Mouse (Mus musculus): Measurements from ENCODE around the gene Stat3. TPM values are rescaled to one million over a fixed set of nuclear protein-coding genes. Genes with fewer than 3 reads are reported as not detected.

Stat3 gene
- polyA plus RNA-seq, 1 experiment from 2014 or later: 39.4 TPM

DNA sequence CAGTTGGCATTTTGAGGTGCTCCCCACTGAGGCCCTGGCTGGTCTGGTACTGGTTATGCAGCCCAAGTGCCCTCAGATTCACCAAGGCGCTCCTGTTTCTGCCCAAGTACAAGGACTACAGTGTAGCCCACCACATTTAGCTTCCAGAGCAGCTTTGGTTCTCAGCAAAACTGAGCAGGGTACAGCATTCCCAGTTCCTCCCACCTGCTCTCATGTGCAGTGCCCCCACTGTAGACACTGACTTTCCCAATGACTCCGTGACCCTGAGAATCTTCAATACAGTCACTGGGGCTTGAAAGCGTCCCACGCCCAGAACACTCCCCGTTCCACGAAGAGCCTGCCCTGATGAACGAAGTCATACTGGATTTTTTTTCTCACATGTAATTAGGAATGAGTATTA, 8.7 kb downstream of the Stat3 start:
- H3K9me3 ChIP-seq (ENCODE audit: control insufficient read depth, low read length): no peaks in the 10 kb centered on the region
- no peak overlapping the region for H3K27ac ChIP-seq (replicated peaks; ENCODE audit: low read depth, low read length)
- no peak for DNase-seq (ENCODE audit: low spot score)
- H3K36me3 ChIP-seq (ENCODE audit: control insufficient read depth, insufficient read depth, low read length): no peaks in the 10 kb centered on the region
- 85% methylated on average over 7 of the region's 7 CpGs for WGBS
- H3K4me2 ChIP-seq (ENCODE audit: low read depth, severe bottlenecking): no peak overlapping the region
- no peak for ATAC-seq (ENCODE audit: insufficient number of reproducible peaks, low FRiP score, low TSS enrichment, low read depth)
- no peak overlapping the region for H3K9ac ChIP-seq (ENCODE audit: low read length)
- H3K4me1 ChIP-seq (ENCODE audit: control insufficient read depth, insufficient read depth, low read length): no peaks in the 10 kb centered on the region
- no peak overlapping the region for H3K4me3 ChIP-seq (ENCODE audit: low read depth, low read length)
- H3K27me3 ChIP-seq (ENCODE audit: control insufficient read depth, insufficient read depth, low read length): no peaks in the 10 kb centered on the region

DNA sequence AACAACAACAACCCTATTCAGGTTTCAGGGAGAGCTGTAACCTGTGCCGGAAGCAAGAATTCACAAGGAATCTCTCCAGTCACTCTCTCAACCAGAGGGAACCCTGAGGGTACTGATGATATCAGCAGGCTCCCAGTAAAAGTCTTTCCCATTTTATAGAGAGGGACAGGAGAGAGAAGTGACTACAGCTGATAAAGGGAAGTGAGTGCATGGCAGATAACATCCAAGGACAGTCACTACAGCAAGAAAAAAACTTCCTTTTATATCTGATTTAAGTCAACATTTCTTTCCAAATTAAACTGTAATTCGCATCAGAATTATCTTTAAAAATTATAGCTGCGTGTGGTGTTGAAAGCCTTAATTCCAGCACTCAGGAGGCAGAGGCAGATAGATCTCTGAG, 12.0 kb downstream of the Stat3 start:
- H3K27me3 ChIP-seq (ENCODE audit: control insufficient read depth, insufficient read depth, low read length): no peaks in the 10 kb centered on the region
- no peaks in the 10 kb centered on the region for H3K4me1 ChIP-seq (ENCODE audit: control insufficient read depth, insufficient read depth, low read length)
- no peaks in the 10 kb centered on the region for H3K9me3 ChIP-seq (ENCODE audit: control insufficient read depth, low read length)
- ATAC-seq (ENCODE audit: insufficient number of reproducible peaks, low FRiP score, low TSS enrichment, low read depth) (no peak), DNase-seq (ENCODE audit: low spot score) (no peak)
- 89% methylated on average over 3 of the region's 3 CpGs for WGBS
- no peak overlapping the region for H3K27ac ChIP-seq (replicated peaks; ENCODE audit: low read depth, low read length)
- no peak overlapping the region for H3K4me3 ChIP-seq (ENCODE audit: low read depth, low read length)
- no peaks in the 10 kb centered on the region for H3K36me3 ChIP-seq (ENCODE audit: control insufficient read depth, insufficient read depth, low read length)
- H3K9ac ChIP-seq (ENCODE audit: low read length): no peak overlapping the region
- H3K4me2 ChIP-seq (ENCODE audit: low read depth, severe bottlenecking): no peak overlapping the region

DNA sequence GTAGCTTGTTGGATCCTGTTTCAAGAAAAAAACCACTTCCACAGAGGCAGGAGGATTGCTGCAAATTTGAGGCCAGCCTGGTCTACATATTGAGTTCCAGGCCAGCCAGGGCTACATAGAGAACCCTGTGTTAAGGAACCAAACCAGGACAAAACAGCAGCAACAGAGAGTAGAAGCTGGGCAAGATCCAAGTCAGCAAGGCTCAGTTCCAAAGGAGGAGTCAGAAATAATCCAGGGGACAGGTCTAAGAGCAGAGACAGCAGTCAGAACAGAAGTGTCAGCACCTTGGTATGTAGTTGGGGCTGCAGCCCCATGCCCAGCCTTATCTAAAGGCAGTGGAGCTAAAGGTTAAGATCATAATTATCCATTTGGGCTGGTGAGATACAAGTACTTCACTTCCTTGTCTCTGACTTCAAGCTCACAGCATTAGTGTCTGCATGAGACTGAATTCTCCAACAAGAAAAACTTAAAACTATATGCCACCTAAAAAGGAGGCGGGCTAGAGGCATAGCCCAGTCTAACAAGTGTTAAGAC, 14.9 kb downstream of the Stat3 start:
- 97% methylated on average over 1 of the region's 1 CpGs for WGBS
- Histone ChIP-seq H3K27ac (replicated peaks; ENCODE audit: low read depth, low read length) (no peak overlapping the region), H3K9ac (ENCODE audit: low read length) (no peak overlapping the region), H3K4me1 (ENCODE audit: control insufficient read depth, insufficient read depth, low read length) (no peaks in the 10 kb centered on the region), H3K27me3 (ENCODE audit: control insufficient read depth, insufficient read depth, low read length) (no peaks in the 10 kb centered on the region), H3K36me3 (ENCODE audit: control insufficient read depth, insufficient read depth, low read length) (no peaks in the 10 kb centered on the region), H3K4me2 (ENCODE audit: low read depth, severe bottlenecking) (no peak overlapping the region), H3K9me3 (ENCODE audit: control insufficient read depth, low read length) (no peaks in the 10 kb centered on the region), H3K4me3 (ENCODE audit: low read depth, low read length) (no peak overlapping the region)
- DNase-seq (ENCODE audit: low spot score) (no peak), ATAC-seq (ENCODE audit: insufficient number of reproducible peaks, low FRiP score, low TSS enrichment, low read depth) (no peak)

DNA sequence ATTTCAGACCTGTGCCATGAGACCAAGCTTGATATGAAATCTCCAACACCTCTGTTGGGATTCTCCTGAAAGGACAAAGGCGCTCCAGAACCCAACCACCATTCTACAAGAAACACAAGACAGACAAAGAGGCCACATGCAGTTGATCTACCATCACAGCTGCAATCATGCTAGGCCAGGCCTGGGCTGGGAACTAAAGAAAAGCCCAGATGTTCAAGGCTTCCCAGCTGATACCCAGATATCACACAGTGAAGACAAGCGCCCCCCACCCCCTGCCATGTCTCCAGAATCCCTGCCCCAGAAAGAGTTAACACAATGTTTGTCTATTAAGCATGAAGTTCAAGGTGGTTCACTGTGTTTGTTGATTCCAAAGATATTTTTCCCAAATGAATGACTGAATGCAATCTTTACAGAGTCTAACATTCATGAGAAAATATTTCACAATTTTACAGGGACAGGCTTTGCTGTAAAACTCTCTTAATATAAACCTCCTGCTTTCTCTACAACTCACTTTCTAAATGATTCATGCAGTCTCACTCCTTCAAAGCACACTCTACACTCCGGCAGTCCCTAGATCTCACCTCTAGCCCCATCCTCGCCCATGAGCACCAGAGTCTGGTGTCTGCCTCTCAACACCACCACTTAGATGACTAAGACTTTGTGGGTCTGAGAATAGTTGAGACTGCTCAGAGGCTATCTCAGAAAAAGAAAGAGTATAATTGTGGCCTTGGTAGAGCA, 18.3 kb downstream of the Stat3 start:
- no peaks in the 10 kb centered on the region for H3K36me3 ChIP-seq (ENCODE audit: control insufficient read depth, insufficient read depth, low read length)
- 95% methylated on average over 4 of the region's 4 CpGs for WGBS
- no peaks in the 10 kb centered on the region for H3K9me3 ChIP-seq (ENCODE audit: control insufficient read depth, low read length)

DNA sequence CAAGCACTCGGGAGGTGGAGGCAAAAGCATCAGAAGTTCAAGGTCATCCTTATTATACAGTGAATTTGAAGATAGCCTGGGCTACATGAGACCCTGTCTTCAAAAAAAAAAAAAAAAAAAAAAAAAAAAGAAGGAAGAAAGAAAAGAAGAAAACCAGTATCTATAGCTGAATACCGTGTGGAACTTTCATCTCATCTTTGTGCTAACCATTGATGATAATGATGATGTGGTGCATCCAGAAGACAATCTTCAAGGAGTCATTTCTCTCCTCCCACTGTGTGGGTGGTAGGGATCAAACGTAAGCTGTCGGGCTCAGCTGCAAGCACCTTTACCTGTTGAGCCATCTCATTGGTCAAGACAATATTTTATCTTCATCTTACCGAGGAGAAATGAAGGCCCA, 21.3 kb downstream of the Stat3 start:
- Histone ChIP-seq H3K4me1 (ENCODE audit: control insufficient read depth, insufficient read depth, low read length) (no peaks in the 10 kb centered on the region), H3K9me3 (ENCODE audit: control insufficient read depth, low read length) (0 out of 2 replicates have a peak, but pooled peaks cover 2% of the 10 kb centered on the region), H3K4me2 (ENCODE audit: low read depth, severe bottlenecking) (no peak overlapping the region), H3K4me3 (ENCODE audit: low read depth, low read length) (no peak overlapping the region), H3K27ac (replicated peaks; ENCODE audit: low read depth, low read length) (no peak overlapping the region), H3K36me3 (ENCODE audit: control insufficient read depth, insufficient read depth, low read length) (no peaks in the 10 kb centered on the region), H3K9ac (ENCODE audit: low read length) (no peak overlapping the region), H3K27me3 (ENCODE audit: control insufficient read depth, insufficient read depth, low read length) (no peaks in the 10 kb centered on the region)
- no peak for DNase-seq (ENCODE audit: low spot score)
- no peak for ATAC-seq (ENCODE audit: insufficient number of reproducible peaks, low FRiP score, low TSS enrichment, low read depth)
- 91% methylated on average over 5 of the region's 5 CpGs for WGBS

More for the DNA sequence above, 18.3 kb downstream of the Stat3 start:
- Histone ChIP-seq H3K4me2 (ENCODE audit: low read depth, severe bottlenecking) (no peak overlapping the region), H3K27ac (replicated peaks; ENCODE audit: low read depth, low read length) (no peak overlapping the region), H3K4me3 (ENCODE audit: low read depth, low read length) (no peak overlapping the region), H3K27me3 (ENCODE audit: control insufficient read depth, insufficient read depth, low read length) (no peaks in the 10 kb centered on the region), H3K9ac (ENCODE audit: low read length) (no peak overlapping the region), H3K4me1 (ENCODE audit: control insufficient read depth, insufficient read depth, low read length) (no peaks in the 10 kb centered on the region)
- DNase-seq (ENCODE audit: low spot score): no peak
- no peak for ATAC-seq (ENCODE audit: insufficient number of reproducible peaks, low FRiP score, low TSS enrichment, low read depth)

DNA sequence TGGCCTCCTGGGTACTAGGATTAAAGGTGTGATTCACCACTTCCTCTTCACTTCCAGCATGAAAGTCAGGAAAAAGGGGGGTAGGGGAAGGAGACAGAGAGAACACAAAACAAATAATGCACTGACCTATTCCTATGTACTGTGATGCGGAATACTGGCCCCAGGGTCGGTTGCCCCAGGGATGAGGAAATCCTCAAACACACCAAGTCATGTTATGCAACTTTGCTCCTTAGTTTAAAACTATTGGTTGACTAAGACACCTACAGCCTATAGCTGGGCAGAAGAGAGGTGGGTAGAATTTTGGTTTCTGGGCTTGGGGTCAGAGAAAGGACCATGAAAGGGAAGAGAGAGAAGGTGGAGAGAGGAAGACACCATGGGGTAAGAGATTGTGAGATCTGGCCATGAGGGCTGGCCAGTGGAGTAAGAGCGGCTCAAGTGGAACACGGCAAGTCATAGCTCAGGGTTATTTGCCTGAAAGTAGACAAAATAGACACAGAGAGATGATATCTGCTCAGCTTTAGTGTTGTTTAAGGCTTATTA, 22.8 kb downstream of the Stat3 start:
- Histone ChIP-seq H3K4me1 (ENCODE audit: control insufficient read depth, insufficient read depth, low read length) (no peaks in the 10 kb centered on the region), H3K9ac (ENCODE audit: low read length) (no peak overlapping the region), H3K27me3 (ENCODE audit: control insufficient read depth, insufficient read depth, low read length) (no peaks in the 10 kb centered on the region), H3K27ac (replicated peaks; ENCODE audit: low read depth, low read length) (no peak overlapping the region), H3K4me3 (ENCODE audit: low read depth, low read length) (no peak overlapping the region), H3K9me3 (ENCODE audit: control insufficient read depth, low read length) (0 out of 2 replicates have a peak, but pooled peaks cover 2% of the 10 kb centered on the region), H3K4me2 (ENCODE audit: low read depth, severe bottlenecking) (no peak overlapping the region), H3K36me3 (ENCODE audit: control insufficient read depth, insufficient read depth, low read length) (no peaks in the 10 kb centered on the region)
- WGBS: 93% methylated on average over 4 of the region's 4 CpGs
- no peak for ATAC-seq (ENCODE audit: insufficient number of reproducible peaks, low FRiP score, low TSS enrichment, low read depth)
- DNase-seq (ENCODE audit: low spot score): no peak

DNA sequence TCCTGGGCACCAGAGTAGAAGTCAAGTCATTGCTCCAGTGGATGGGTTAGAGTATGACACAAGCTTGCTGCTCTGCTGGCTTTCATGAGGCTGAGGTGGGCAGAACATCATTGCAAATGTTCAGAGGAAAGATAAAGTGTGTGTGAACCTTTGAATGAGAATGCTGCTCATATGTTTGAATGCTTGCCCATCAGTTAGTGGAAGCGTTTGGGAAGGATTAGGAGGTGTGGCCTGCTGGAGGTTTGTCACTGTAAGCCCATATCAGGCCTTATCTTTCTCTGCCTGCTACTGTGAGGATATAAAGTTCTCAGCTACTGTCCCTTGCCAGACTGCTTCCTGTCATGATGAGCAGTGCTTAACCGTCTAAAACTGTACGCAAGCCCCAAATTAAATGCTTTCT, 24.3 kb downstream of the Stat3 start:
- no peaks in the 10 kb centered on the region for H3K36me3 ChIP-seq (ENCODE audit: control insufficient read depth, insufficient read depth, low read length)
- no peaks in the 10 kb centered on the region for H3K4me1 ChIP-seq (ENCODE audit: control insufficient read depth, insufficient read depth, low read length)
- no peak overlapping the region for H3K4me2 ChIP-seq (ENCODE audit: low read depth, severe bottlenecking)
- H3K27ac ChIP-seq (replicated peaks; ENCODE audit: low read depth, low read length): no peak overlapping the region
- H3K4me3 ChIP-seq (ENCODE audit: low read depth, low read length): no peak overlapping the region
- H3K9ac ChIP-seq (ENCODE audit: low read length): no peak overlapping the region
- no peaks in the 10 kb centered on the region for H3K27me3 ChIP-seq (ENCODE audit: control insufficient read depth, insufficient read depth, low read length)
- H3K9me3 ChIP-seq (ENCODE audit: control insufficient read depth, low read length): 0 out of 2 replicates have a peak, but pooled peaks cover 2% of the 10 kb centered on the region
- 95% methylated on average over 3 of the region's 3 CpGs for WGBS
- no peak for DNase-seq (ENCODE audit: low spot score)
- no peak for ATAC-seq (ENCODE audit: insufficient number of reproducible peaks, low FRiP score, low TSS enrichment, low read depth)

DNA sequence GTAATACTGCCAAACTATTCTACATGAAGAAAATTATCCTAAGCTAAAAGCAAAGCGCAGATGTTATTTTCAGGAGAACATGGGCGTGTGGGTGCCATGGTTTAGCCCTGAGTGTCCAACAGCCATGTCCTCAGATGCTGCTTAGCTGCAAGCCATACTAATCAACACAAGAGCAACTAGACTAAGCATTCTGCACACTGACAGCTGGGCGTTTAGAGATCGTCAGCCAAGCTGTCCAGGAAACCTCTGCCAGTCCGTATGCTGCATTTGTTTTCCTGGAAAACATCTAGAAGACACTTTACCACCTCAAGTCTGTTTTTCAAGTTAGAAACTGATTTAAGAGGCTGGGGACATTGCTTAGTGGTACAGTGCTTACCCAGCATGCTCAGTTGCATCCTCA, 24.9 kb downstream of the Stat3 start:
- ATAC-seq (ENCODE audit: insufficient number of reproducible peaks, low FRiP score, low TSS enrichment, low read depth): no peak
- Histone ChIP-seq H3K4me3 (ENCODE audit: low read depth, low read length) (no peak overlapping the region), H3K9ac (ENCODE audit: low read length) (no peak overlapping the region), H3K36me3 (ENCODE audit: control insufficient read depth, insufficient read depth, low read length) (no peaks in the 10 kb centered on the region), H3K4me1 (ENCODE audit: control insufficient read depth, insufficient read depth, low read length) (no peaks in the 10 kb centered on the region), H3K4me2 (ENCODE audit: low read depth, severe bottlenecking) (no peak overlapping the region), H3K9me3 (ENCODE audit: control insufficient read depth, low read length) (0 out of 2 replicates have a peak, but pooled peaks cover 2% of the 10 kb centered on the region), H3K27me3 (ENCODE audit: control insufficient read depth, insufficient read depth, low read length) (no peaks in the 10 kb centered on the region), H3K27ac (replicated peaks; ENCODE audit: low read depth, low read length) (no peak overlapping the region)
- 83% methylated on average over 5 of the region's 5 CpGs for WGBS
- no peak for DNase-seq (ENCODE audit: low spot score)
